Mouse (Mus musculus): ENCODE measurements around the gene Mrpl28. TPM values are rescaled to one million over a fixed set of nuclear protein-coding genes. Genes with fewer than 3 reads are reported as not detected.
"Not testable (repeated sequence)": the region's sequence is repeated elsewhere in the genome, so short reads cannot be mapped to it uniquely, and the experiment has no call there.

Mrpl28 gene
- total RNA-seq, 4 experiments from 2014 or later: 58.1 to 71.4 (median 62.0) TPM

GRCm38 (mm10) chr17:26175248-26175647 lies 51.9 kb downstream of the Mrpl28 start:
- DNase-seq (ENCODE audit: low spot score in 2 of 2): not testable (repeated sequence)

Other genes with a start within 250 kb of the Mrpl28 start
- 10 to 100 TPM; 37.5 to 42.2 (median 39.1) TPM for gene Mettl26, start 248.4 kb upstream of the Mrpl28 start, total RNA-seq (2022)
- 1 to 10 TPM; 1.6 to 2.4 (median 1.9) TPM for gene Wfikkn1, start 242.6 kb upstream of the Mrpl28 start, total RNA-seq (2022)
- gene Rab40c, start 203.8 kb upstream of the Mrpl28 start, total RNA-seq (2022): 10 to 100 TPM; 42.0 to 72.9 (median 46.4) TPM
- 100 to 1,000 TPM; 104 to 128 (median 120) TPM for gene Pigq, start 178.6 kb upstream of the Mrpl28 start, total RNA-seq (2022)
- gene Nhlrc4, start 178.5 kb upstream of the Mrpl28 start, total RNA-seq (2022): 1 to 10 TPM in 1 of 4 experiments, under 1 TPM in 2, not detected in 1; 0.16 to 2.8 (median 0.28) TPM
- 1 to 10 TPM in 1 of 4 experiments, under 1 TPM in 3; 0.77 to 1.2 (median 0.88) TPM for gene A930017K11Rik, start 170.9 kb upstream of the Mrpl28 start, total RNA-seq (2022)
- gene Capn15, start 137.7 kb upstream of the Mrpl28 start, total RNA-seq (2022): 10 to 100 TPM; 45.4 to 61.2 (median 53.8) TPM
- 100 to 1,000 TPM in 3 of 4 experiments, 10 to 100 TPM in 1; 96.5 to 113 (median 102) TPM for gene Rab11fip3, start 53.9 kb upstream of the Mrpl28 start, total RNA-seq (2022)
- gene Decr2, start 33.2 kb upstream of the Mrpl28 start, total RNA-seq (2022): 10 to 100 TPM; 27.6 to 31.2 (median 29.7) TPM
- gene Nme4, start 27.9 kb upstream of the Mrpl28 start, total RNA-seq (2022): 1 to 10 TPM; 5.1 to 6.3 (median 5.4) TPM
- gene Tmem8, start 10.2 kb upstream of the Mrpl28 start, total RNA-seq (2022): 10 to 100 TPM; 13.8 to 16.2 (median 15.5) TPM
- gene Axin1, start 15.2 kb downstream of the Mrpl28 start, total RNA-seq (2022): 10 to 100 TPM; 26.7 to 31.1 (median 29.5) TPM
- under 1 TPM in 2 of 4 experiments, not detected in 2; 0.32 to 0.54 TPM for gene Pdia2, start 75.6 kb downstream of the Mrpl28 start, total RNA-seq (2022)
- gene Rgs11, start 79.5 kb downstream of the Mrpl28 start, total RNA-seq (2022): 10 to 100 TPM; 45.4 to 61.8 (median 55.1) TPM
- gene Arhgdig, start 84.3 kb downstream of the Mrpl28 start, total RNA-seq (2022): 10 to 100 TPM; 59.6 to 69.7 (median 67.6) TPM
- gene Fam234a, start 120.7 kb downstream of the Mrpl28 start, total RNA-seq (2022): 10 to 100 TPM; 19.4 to 25.6 (median 21.6) TPM
- gene Luc7l, start 129.4 kb downstream of the Mrpl28 start, total RNA-seq (2022): 10 to 100 TPM; 70.6 to 97.4 (median 89.0) TPM

Measured in layer of hippocampus, adult 8-10 months (tissue).